Mouse (Mus musculus) heart, adult 2 months (tissue): ENCODE measurements at regions not wholly inside any gene's neighbourhood (a gene's known extent, or its start where the extent isn't known, plus 50 kb on each side); places are given as distances from the start of the nearest gene placed in this dataset.

Experiments
- CTCF ChIP-seq: fragments of 200-600 bp; IDR thresholded peaks from 2 replicates; pipeline ENCODE4 v1.8.1; 2022; ENCODE audit warnings: antibody characterized with exemption, mild to moderate bottlenecking, moderate library complexity
- POLR2A ChIP-seq: fragments of 200-500 bp; IDR thresholded peaks from 2 replicates; pipeline ENCODE4 v1.6.1; 2011; ENCODE audit warnings: mild to moderate bottlenecking, low read depth, low read length, control low read depth; ENCODE audit not compliant: insufficient read depth

GRCm38 (mm10) chr19:26466244-26466643 lies 138.6 kb upstream of the Smarca2 start:
- TF ChIP-seq POLR2A = no peak
- no peak for TF ChIP-seq CTCF
